ENCODE assay signal across 9 mouse cellular contexts in genomic region chr4:125116090-125116861, GRCm38 (mm10). TPM values are rescaled to one million over a fixed set of nuclear protein-coding genes. Genes with fewer than 3 reads are reported as not detected.
DNase-seq lines count a peak whose midpoint lies in the region; ATAC-seq and TF ChIP-seq lines count a peak whose summit lies in the region.
"Had no signal": no experiment of that assay in that cellular context is flagged by ENCODE, and none has a peak within 500 bp of the region (broad histone marks: within the 10 kb centered on the region; RNA-seq: fewer than 3 reads in every experiment).

No protein-coding gene starts in this region.

- WGBS in forebrain, postnatal 0 days: 57% methylated on average over 9 of the region's 9 CpGs
- 72% methylated on average over 9 of the region's 9 CpGs for WGBS in forebrain, embryonic 15.5 days
- 63% methylated on average over 9 of the region's 9 CpGs for WGBS in stomach, embryonic 16.5 days

- no peaks in the 10 kb centered on the region for H3K27me3 ChIP-seq in forebrain, postnatal 0 days (ENCODE audit: insufficient read depth, low read length)
- H3K27me3 ChIP-seq in forebrain, embryonic 15.5 days: no peaks in the 10 kb centered on the region
- H3K27me3 ChIP-seq in C2C12 (ENCODE audit: control insufficient read depth, insufficient read depth, insufficient read length): no peaks in the 10 kb centered on the region
- H3K27me3 ChIP-seq in stomach, embryonic 16.5 days (ENCODE audit: control insufficient read depth, insufficient read depth, low read length): no peaks in the 10 kb centered on the region

- DNase-seq in forebrain, postnatal 0 days: peak; percentile 64
- DNase-seq in cerebellum, postnatal 10 days: peak; percentile 82 to 89
- DNase-seq in heart, postnatal 10 days: peak; percentile 49 to 54
- peak; percentile 50 to 66 for DNase-seq in left cerebral cortex, adult 2 months (ENCODE audit: extremely low spot score in 1 of 2, low spot score in 2 of 2)
- DNase-seq in lung, postnatal 36 days: peak; percentile 89

- H3K9me3 ChIP-seq in forebrain, postnatal 0 days (ENCODE audit: low read length): no peaks in the 10 kb centered on the region
- no peaks in the 10 kb centered on the region for H3K9me3 ChIP-seq in forebrain, embryonic 15.5 days
- no peaks in the 10 kb centered on the region for H3K9me3 ChIP-seq in stomach, embryonic 16.5 days (replicated peaks; ENCODE audit: control insufficient read depth, low read length)

- H3K9ac ChIP-seq in forebrain, postnatal 0 days: no peak overlapping the region
- no peak overlapping the region for H3K9ac ChIP-seq in forebrain, embryonic 15.5 days (replicated peaks)
- 0 out of 2 replicates have a peak overlapping the region, but pooled peaks have one; percentile 8 for H3K9ac ChIP-seq in stomach, embryonic 16.5 days (ENCODE audit: low read length)
- H3K9ac ChIP-seq: liver, embryonic 14.5 days had no signal

- H3K36me3 ChIP-seq in forebrain, postnatal 0 days (ENCODE audit: insufficient read depth): peaks cover 7% of the 10 kb centered on the region
- 0 out of 2 replicates have a peak, but pooled peaks cover 5% of the 10 kb centered on the region for H3K36me3 ChIP-seq in forebrain, embryonic 15.5 days
- peaks cover 32% of the 10 kb centered on the region for H3K36me3 ChIP-seq in C2C12 (ENCODE audit: control insufficient read depth, insufficient read depth)
- H3K36me3 ChIP-seq in stomach, embryonic 16.5 days (ENCODE audit: control insufficient read depth, insufficient read depth, low read length): no peaks in the 10 kb centered on the region; the same call in 1 of the 2 replicates

- no peak overlapping the region for H3K27ac ChIP-seq in forebrain, postnatal 0 days (ENCODE audit: low read depth, low read length)
- no peak overlapping the region for H3K27ac ChIP-seq in forebrain, embryonic 15.5 days (replicated peaks)
- H3K27ac ChIP-seq in left cerebral cortex, adult 2 months: peak overlapping the region; percentile 80
- H3K27ac ChIP-seq in stomach, embryonic 16.5 days (ENCODE audit: low read length): peak overlapping the region; percentile 58
- H3K27ac ChIP-seq: liver, embryonic 14.5 days had no signal

- H3K4me2 ChIP-seq in forebrain, postnatal 0 days (ENCODE audit: low read depth): no peak overlapping the region
- no peak overlapping the region for H3K4me2 ChIP-seq in forebrain, embryonic 15.5 days (replicated peaks)
- no peak overlapping the region for H3K4me2 ChIP-seq in stomach, embryonic 16.5 days (ENCODE audit: low read depth, low read length)

- peaks cover 6% of the 10 kb centered on the region; the same call in 1 of the 2 replicates for H3K4me1 ChIP-seq in forebrain, postnatal 0 days (ENCODE audit: insufficient read depth)
- H3K4me1 ChIP-seq in forebrain, embryonic 15.5 days: peaks cover 19% of the 10 kb centered on the region
- H3K4me1 ChIP-seq in stomach, embryonic 16.5 days (ENCODE audit: control insufficient read depth, insufficient read depth, low read length): peaks cover 29% of the 10 kb centered on the region

- peaks cover 11% of the 10 kb centered on the region for H3K79me3 ChIP-seq in C2C12 (ENCODE audit: low read depth)

- TF ChIP-seq CTCF in forebrain, postnatal 0 days (IDR thresholded peaks at IDR 0.05; ENCODE audit: low read depth): no peak
- TF ChIP-seq CTCF in C2C12 (IDR thresholded peaks at IDR 0.05; ENCODE audit: control insufficient read depth, insufficient read depth, insufficient read length): no peak
- TF ChIP-seq CTCF in left cerebral cortex, adult 2 months (IDR thresholded peaks at IDR 0.05): no peak

- H3K79me2 ChIP-seq in C2C12 (ENCODE audit: control insufficient read depth, insufficient read depth): peaks cover 15% of the 10 kb centered on the region

- ATAC-seq in forebrain, postnatal 0 days: peak; percentile 46
- no peak for ATAC-seq in forebrain, embryonic 15.5 days (replicated peaks)
- ATAC-seq in stomach, embryonic 16.5 days (ENCODE audit: insufficient read depth, low FRiP score): 0 out of 2 replicates have a peak, but pooled peaks have one; percentile 19

- H3ac ChIP-seq in C2C12 (ENCODE audit: control insufficient read depth, insufficient read length, low read depth): peak overlapping the region; percentile 15

- intact Hi-C loops in heart, postnatal 10 days (cut with DNase I): no loop called here
- intact Hi-C loops in left cerebral cortex, adult 2 months (cut with DNase I): loop anchor here (2.0 kb wide), 1 partner anchor 29 kb away; no protein-coding TSS in a partner anchor

- no peak overlapping the region for H3K4me3 ChIP-seq in forebrain, postnatal 0 days (ENCODE audit: low read depth, low read length)
- no peak overlapping the region for H3K4me3 ChIP-seq in forebrain, embryonic 15.5 days
- no peak overlapping the region for H3K4me3 ChIP-seq in C2C12 (ENCODE audit: insufficient read depth, poor library complexity, severe bottlenecking)
- H3K4me3 ChIP-seq in left cerebral cortex, adult 2 months: no peak overlapping the region
- no peak overlapping the region for H3K4me3 ChIP-seq in stomach, embryonic 16.5 days (replicated peaks; ENCODE audit: low read length)

TF ChIP-seq in C2C12, 6 proteins besides CTCF, POLR2A, EP300 and RAD21:
- TF ChIP-seq USF1 (IDR thresholded peaks at IDR 0.05; ENCODE audit: low read depth) (peak; percentile 84), CEBPB (IDR thresholded peaks at IDR 0.05; ENCODE audit: low read depth) (peak; percentile 67), MYOD1 (IDR thresholded peaks at IDR 0.05; ENCODE audit: control insufficient read depth, insufficient read length, low read depth) (no peak)
TF ChIP-seq in C2C12: peak in this region for 2.

RNA-seq across cellular contexts. Expression of gene Zc3h12a, which starts 11.4 kb away (rescaled TPM):
- total RNA-seq in forebrain, postnatal 0 days (2014; rRNA removed): not detected in 2 replicates
- 0.05 and 0.07 TPM in 2 replicates for polyA plus RNA-seq in forebrain, postnatal 0 days (2015; fragmentation: Nextera tagmentation; extraction: Ambion mirVana)
- polyA plus RNA-seq in forebrain, embryonic 15.5 days (2015; fragmentation: Nextera tagmentation; extraction: Ambion mirVana): 0.14 and 0.19 TPM in 2 replicates
- polyA plus RNA-seq in C2C12 (2012; fragmentation: generic; extraction: Trizol): 6.7 TPM
- total RNA-seq in heart, postnatal 10 days (2021): 1 to 10 TPM; 1.8 to 3.1 TPM
- under 1 TPM; 0.79 to 1.00 TPM for total RNA-seq in left cerebral cortex, adult 2 months (2021)
- polyA plus RNA-seq in stomach, embryonic 16.5 days (2015; fragmentation: Nextera tagmentation; extraction: Ambion mirVana): 1.6 and 2.1 TPM in 2 replicates

RNA-seq across cellular contexts. Expression of gene Meaf6, which starts 31.3 kb away (rescaled TPM):
- total RNA-seq in forebrain, postnatal 0 days (2014; rRNA removed): 112 and 129 TPM in 2 replicates
- 134 and 153 TPM in 2 replicates for polyA plus RNA-seq in forebrain, postnatal 0 days (2015; fragmentation: Nextera tagmentation; extraction: Ambion mirVana)
- polyA plus RNA-seq in forebrain, embryonic 15.5 days (2015; fragmentation: Nextera tagmentation; extraction: Ambion mirVana): 151 and 153 TPM in 2 replicates
- polyA plus RNA-seq in C2C12 (2012; fragmentation: generic; extraction: Trizol): 31.3 TPM
- total RNA-seq in heart, postnatal 10 days (2021): 10 to 100 TPM; 27.7 to 31.4 TPM
- total RNA-seq in left cerebral cortex, adult 2 months (2021): 100 to 1,000 TPM; 132 to 138 TPM
- 41.5 and 45.0 TPM in 2 replicates for polyA plus RNA-seq in stomach, embryonic 16.5 days (2015; fragmentation: Nextera tagmentation; extraction: Ambion mirVana)

RNA-seq across cellular contexts. Expression of gene Snip1, which starts 49.8 kb away (rescaled TPM):
- total RNA-seq in forebrain, postnatal 0 days (2014; rRNA removed): 30.7 and 46.6 TPM in 2 replicates
- polyA plus RNA-seq in forebrain, postnatal 0 days (2015; fragmentation: Nextera tagmentation; extraction: Ambion mirVana): 18.0 and 18.8 TPM in 2 replicates
- polyA plus RNA-seq in forebrain, embryonic 15.5 days (2015; fragmentation: Nextera tagmentation; extraction: Ambion mirVana): 31.0 and 31.1 TPM in 2 replicates
- polyA plus RNA-seq in C2C12 (2012; fragmentation: generic; extraction: Trizol): 19.1 TPM
- 10 to 100 TPM; 10.8 to 11.6 TPM for total RNA-seq in heart, postnatal 10 days (2021)
- 10 to 100 TPM; 15.2 to 16.1 TPM for total RNA-seq in left cerebral cortex, adult 2 months (2021)
- polyA plus RNA-seq in stomach, embryonic 16.5 days (2015; fragmentation: Nextera tagmentation; extraction: Ambion mirVana): 17.2 and 20.5 TPM in 2 replicates

RNA-seq across cellular contexts. Expression of gene Dnali1, which starts 50.8 kb away (rescaled TPM):
- 1.9 and 2.4 TPM in 2 replicates for total RNA-seq in forebrain, postnatal 0 days (2014; rRNA removed)
- 1.3 and 1.9 TPM in 2 replicates for polyA plus RNA-seq in forebrain, postnatal 0 days (2015; fragmentation: Nextera tagmentation; extraction: Ambion mirVana)
- polyA plus RNA-seq in forebrain, embryonic 15.5 days (2015; fragmentation: Nextera tagmentation; extraction: Ambion mirVana): 0.52 and 1.2 TPM in 2 replicates
- 0.04 TPM for polyA plus RNA-seq in C2C12 (2012; fragmentation: generic; extraction: Trizol)
- not detected for total RNA-seq in heart, postnatal 10 days (2021)
- under 1 TPM; 0.27 to 0.37 TPM for total RNA-seq in left cerebral cortex, adult 2 months (2021)
- 0.10 and 0.31 TPM in 2 replicates for polyA plus RNA-seq in stomach, embryonic 16.5 days (2015; fragmentation: Nextera tagmentation; extraction: Ambion mirVana)

Comparison
In these comparisons a context has a peak if more than half of its experiments do, and no peak if none do; other contexts are left out.
1. H3K27ac ChIP-seq: peak in left cerebral cortex, adult 2 months (single experiment) and stomach, embryonic 16.5 days (single experiment); none in forebrain, postnatal 0 days (single experiment) and forebrain, embryonic 15.5 days (single experiment).
2. Peak in every context shown above with its lines, with median percentiles within 50 percentile points of each other: DNase-seq.